Mouse (Mus musculus) cortical plate, adult 2 months (tissue): ENCODE results near the gene Nrxn3.

Experiments
- CTCF ChIP-seq: fragments of 200-500 bp; IDR thresholded peaks from 2 replicates; pipeline ENCODE4 v1.5.1; 2011; ENCODE audit warnings: mild to moderate bottlenecking, control low read depth, low read length; ENCODE audit not compliant: insufficient read depth; ENCODE audit errors: extremely low read depth
- POLR2A ChIP-seq: fragments of 200-500 bp; IDR thresholded peaks from 2 replicates; pipeline ENCODE4 v1.6.1; 2011; ENCODE audit warnings: mild to moderate bottlenecking, low read length, control low read depth; ENCODE audit not compliant: insufficient read depth; ENCODE audit errors: extremely low read depth

DNA sequence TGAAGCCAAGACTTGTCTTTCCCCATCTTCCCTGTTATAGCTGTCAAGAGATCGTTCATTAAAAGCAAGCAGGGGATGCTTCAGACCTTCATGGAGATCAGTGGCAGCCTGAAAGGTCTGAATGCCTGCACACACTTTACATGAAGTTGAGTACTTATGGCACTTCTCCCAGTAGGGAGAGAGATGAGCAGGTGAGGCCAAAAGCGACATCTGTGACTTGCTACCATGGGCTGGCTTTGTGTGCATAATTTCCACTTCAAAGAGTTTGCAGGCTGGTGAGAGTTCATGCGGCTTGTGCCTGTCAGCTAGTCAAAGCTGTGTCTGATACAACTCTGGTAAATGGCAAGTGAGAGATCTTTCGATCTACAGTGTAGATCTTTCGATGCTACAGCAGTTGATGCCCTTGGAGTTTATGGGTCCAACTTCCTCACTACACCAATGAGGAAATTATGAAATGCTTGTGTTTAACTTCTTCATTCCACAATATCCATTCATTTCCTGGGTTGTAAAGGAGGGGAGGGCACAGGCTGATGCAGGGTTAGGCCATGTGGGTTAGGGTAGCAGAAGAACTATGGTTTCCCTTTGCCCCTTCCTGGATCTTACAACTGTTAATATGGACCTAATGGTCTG is 1231.9 kb downstream of the Nrxn3 start:
- TF ChIP-seq POLR2A (no peak), CTCF (no peak)
